Mouse (Mus musculus) embryonic facial prominence, embryonic 14.5 days (tissue): ENCODE data around the gene Arhgef18. TPM values are rescaled to one million over a fixed set of nuclear protein-coding genes. Genes with fewer than 3 reads are reported as not detected.

Source experiments
- ATAC-seq: fragments of 200-750 bp; cut with Nextera tagmentation; 2 replicates; pipeline ENCODE4 v1.8.0; 2017; ENCODE audit warnings: low read depth, moderate number of reproducible peaks, moderate TSS enrichment
- DNase-seq: peaks from one replicate; pipeline ENCODE4 v3.0.0-alpha.2; 2015; ENCODE audit warnings: low spot score
- H3K27ac ChIP-seq: fragments of 300-500 bp; sonication (generic); replicated peaks from 2 replicates; pipeline ENCODE4 v1.5.1; 2014; ENCODE audit warnings: low read depth, mild to moderate bottlenecking, low read length, moderate library complexity
- H3K27me3 ChIP-seq: fragments of 300-500 bp; sonication (generic); replicated peaks from 2 replicates; pipeline ENCODE4 v1.6.1; 2014; ENCODE audit warnings: low read length; ENCODE audit not compliant: control insufficient read depth, insufficient read depth
- H3K36me3 ChIP-seq: fragments of 300-500 bp; sonication (generic); 2 replicates; pipeline ENCODE4 v1.6.1; 2014; ENCODE audit warnings: low read length, mixed read lengths; ENCODE audit not compliant: control insufficient read depth, insufficient read depth
- H3K4me1 ChIP-seq: fragments of 300-500 bp; sonication (generic); 2 replicates; pipeline ENCODE4 v1.6.1; 2014; ENCODE audit warnings: antibody characterized with exemption, low read length; ENCODE audit not compliant: control insufficient read depth, insufficient read depth
- H3K4me2 ChIP-seq: fragments of 300-500 bp; sonication (generic); 2 replicates; pipeline ENCODE4 v1.6.1; 2014; ENCODE audit warnings: low read depth, mild to moderate bottlenecking, low read length, moderate library complexity, mixed read lengths
- H3K4me3 ChIP-seq: fragments of 300-500 bp; sonication (generic); 2 replicates; pipeline ENCODE4 v1.5.1; 2014; ENCODE audit warnings: low read depth, mild to moderate bottlenecking, low read length
- H3K9ac ChIP-seq: fragments of 300-500 bp; sonication (generic); 2 replicates; pipeline ENCODE4 v1.6.1; 2014; ENCODE audit warnings: low read depth, mild to moderate bottlenecking, low read length, moderate library complexity, mixed read lengths
- H3K9me3 ChIP-seq: fragments of 300-500 bp; sonication (generic); 2 replicates; pipeline ENCODE4 v1.6.1; 2016; ENCODE audit warnings: low read length; ENCODE audit not compliant: control insufficient read depth
- WGBS: fragments of 180-500 bp; shearing (Covaris S2); extraction: QIAGEN DNeasy Blood & Tissue Kit; methylation state at CpG from one replicate; pipeline ENCODE4 v1.1.7; 2014; 5-methylcytosine and 5-hydroxymethylcytosine counted together
- polyA plus RNA-seq: library from polyadenylated mRNA; unstranded; fragments of >200 nt; fragmentation: Nextera tagmentation; extraction: Ambion mirVana; gene quantifications from 2 replicates; pipeline ENCODE4 v1.2.1, GENCODE M21; 2014

Gene Arhgef18
- polyA plus RNA-seq, 1 experiment from 2014 or later: 8.7 TPM

DNA sequence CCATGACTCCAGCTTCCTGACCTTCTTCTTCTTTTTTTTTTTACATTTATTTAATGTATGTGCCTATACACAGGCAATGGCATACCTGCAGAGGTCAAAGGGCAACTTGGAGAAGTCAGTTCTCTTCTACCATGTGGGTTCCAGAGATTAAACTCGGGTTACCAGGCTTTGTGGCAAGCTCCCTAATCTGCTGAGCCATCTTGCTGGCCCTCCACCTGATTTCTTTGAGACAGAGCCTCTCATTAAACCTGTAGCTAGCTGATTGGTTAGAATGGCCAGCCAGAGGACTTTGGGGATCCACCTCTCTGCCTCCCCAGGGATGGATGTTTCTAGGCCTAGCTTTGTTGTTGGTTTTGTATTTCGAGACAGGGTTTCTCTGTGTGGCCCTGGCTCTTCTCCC, 18.3 kb downstream of the Arhgef18 start:
- H3K9ac ChIP-seq: no peak overlapping the region
- H3K4me2 ChIP-seq: no peak overlapping the region
- H3K36me3 ChIP-seq: no peaks in the 10 kb centered on the region
- no peak overlapping the region for H3K4me3 ChIP-seq
- 75% methylated on average over 2 of the region's 2 CpGs for WGBS
- H3K27me3 ChIP-seq: no peaks in the 10 kb centered on the region
- DNase-seq: no peak
- ATAC-seq: no peak
- H3K27ac ChIP-seq: no peak overlapping the region
- no peaks in the 10 kb centered on the region for H3K4me1 ChIP-seq
- H3K9me3 ChIP-seq: no peaks in the 10 kb centered on the region

DNA sequence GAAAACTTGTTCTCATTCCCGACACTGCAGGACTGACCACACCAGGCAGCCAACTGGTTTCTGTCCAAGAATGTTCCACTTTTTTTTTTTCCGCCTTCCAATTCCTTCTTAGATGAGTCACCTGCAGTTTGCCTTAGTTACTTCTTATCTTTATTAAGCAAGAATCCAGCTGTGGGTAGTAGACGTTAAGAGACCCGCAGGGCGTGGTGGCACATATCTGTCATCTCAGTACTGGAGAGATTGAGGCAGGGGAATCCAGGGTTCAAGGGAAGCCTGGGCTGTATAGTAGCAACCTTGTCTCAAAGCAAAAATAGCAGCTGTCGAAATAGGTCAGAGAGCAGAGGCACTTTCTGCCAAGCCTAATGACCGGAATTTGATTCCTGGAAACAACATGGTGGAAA, 19.1 kb downstream of the Arhgef18 start:
- no peak overlapping the region for H3K4me3 ChIP-seq
- no peak overlapping the region for H3K4me2 ChIP-seq
- no peak for DNase-seq
- no peaks in the 10 kb centered on the region for H3K9me3 ChIP-seq
- no peak overlapping the region for H3K27ac ChIP-seq
- H3K36me3 ChIP-seq: no peaks in the 10 kb centered on the region
- WGBS: 84% methylated on average over 7 of the region's 7 CpGs
- no peaks in the 10 kb centered on the region for H3K27me3 ChIP-seq
- H3K4me1 ChIP-seq: no peaks in the 10 kb centered on the region
- H3K9ac ChIP-seq: no peak overlapping the region
- no peak for ATAC-seq

DNA sequence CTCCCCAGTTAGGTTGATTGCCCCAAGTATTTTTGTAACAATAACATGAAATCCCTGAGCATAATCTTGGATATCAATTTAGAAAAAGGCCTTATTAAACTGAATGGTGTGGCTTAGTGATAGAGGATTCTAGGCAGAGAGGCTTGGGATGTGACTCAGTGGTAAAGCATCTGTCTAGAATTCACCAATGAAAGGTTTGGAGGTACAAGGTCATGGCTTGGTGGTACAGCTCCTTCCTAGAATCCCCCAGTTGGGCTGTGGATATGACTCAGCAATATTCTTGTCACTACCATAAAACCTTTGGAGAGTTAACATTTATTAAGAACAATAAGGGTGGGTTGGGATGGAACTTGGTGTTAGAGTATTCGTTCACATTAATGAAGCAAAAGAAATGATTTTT, 20.0 kb downstream of the Arhgef18 start:
- H3K9ac ChIP-seq: no peak overlapping the region
- H3K4me2 ChIP-seq: no peak overlapping the region
- no peak overlapping the region for H3K27ac ChIP-seq
- no peaks in the 10 kb centered on the region for H3K36me3 ChIP-seq
- no peaks in the 10 kb centered on the region for H3K9me3 ChIP-seq
- DNase-seq: no peak
- 100% methylated on average over 1 of the region's 1 CpGs for WGBS
- H3K27me3 ChIP-seq: no peaks in the 10 kb centered on the region
- ATAC-seq: no peak
- no peak overlapping the region for H3K4me3 ChIP-seq
- H3K4me1 ChIP-seq: peaks cover 4% of the 10 kb centered on the region

DNA sequence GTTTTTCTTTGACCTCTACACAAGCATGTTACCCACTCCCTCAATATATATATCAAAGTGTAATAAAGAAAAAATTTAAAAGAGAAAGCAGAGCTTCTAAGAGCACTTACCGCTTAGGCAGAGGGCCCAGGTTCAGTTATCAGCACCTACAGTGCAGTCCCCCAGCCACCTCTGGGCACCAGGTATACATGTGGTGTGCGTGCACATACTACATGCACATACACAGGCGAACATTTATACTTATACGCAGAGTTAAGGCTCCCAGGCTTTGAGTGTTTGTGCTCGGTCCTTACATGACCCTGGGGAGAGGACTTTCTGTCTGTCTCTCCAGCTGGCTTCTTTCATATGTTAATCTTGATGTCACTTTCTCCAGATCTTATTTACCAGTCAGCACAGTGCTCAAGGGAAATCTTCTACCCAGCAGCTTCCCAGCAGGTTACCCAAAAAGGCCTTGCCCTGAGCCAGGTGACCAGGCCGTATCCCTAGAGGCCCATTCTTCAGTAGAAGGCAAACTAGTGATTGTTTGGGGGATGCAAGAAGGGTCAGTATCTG, 21.9 kb downstream of the Arhgef18 start:
- DNase-seq (no peak), ATAC-seq (no peak)
- H3K27me3 ChIP-seq: no peaks in the 10 kb centered on the region
- H3K9me3 ChIP-seq: no peaks in the 10 kb centered on the region
- no peak overlapping the region for H3K4me3 ChIP-seq
- no peak overlapping the region for H3K9ac ChIP-seq
- no peak overlapping the region for H3K4me2 ChIP-seq
- H3K4me1 ChIP-seq: peaks cover 6% of the 10 kb centered on the region
- H3K36me3 ChIP-seq: no peaks in the 10 kb centered on the region
- 65% methylated on average over 6 of the region's 6 CpGs for WGBS
- H3K27ac ChIP-seq: no peak overlapping the region

DNA sequence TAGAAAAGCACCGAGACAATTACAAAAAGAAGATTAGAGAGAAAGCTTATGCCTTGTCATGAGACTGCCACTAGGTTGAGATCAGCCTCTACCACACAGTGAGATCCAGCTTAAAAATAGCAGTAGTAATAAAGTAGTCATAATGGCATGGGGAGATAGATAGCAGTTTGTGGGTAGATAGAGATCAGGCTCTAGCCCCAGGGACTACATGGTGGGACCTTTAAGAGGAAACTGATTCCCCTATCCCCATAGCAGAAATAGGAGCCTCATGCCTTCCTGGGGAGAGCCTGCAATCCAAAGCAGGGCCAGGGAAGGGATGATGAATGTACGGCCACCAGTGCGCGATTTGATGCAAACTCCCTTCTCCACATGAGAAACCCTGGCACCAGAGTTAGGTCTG, 22.5 kb downstream of the Arhgef18 start:
- H3K4me3 ChIP-seq: no peak overlapping the region
- 64% methylated on average over 4 of the region's 4 CpGs for WGBS
- ATAC-seq (no peak), DNase-seq (no peak)
- H3K4me2 ChIP-seq: no peak overlapping the region
- peaks cover 6% of the 10 kb centered on the region for H3K4me1 ChIP-seq
- no peaks in the 10 kb centered on the region for H3K27me3 ChIP-seq
- no peak overlapping the region for H3K9ac ChIP-seq
- no peaks in the 10 kb centered on the region for H3K9me3 ChIP-seq
- no peak overlapping the region for H3K27ac ChIP-seq
- no peaks in the 10 kb centered on the region for H3K36me3 ChIP-seq

DNA sequence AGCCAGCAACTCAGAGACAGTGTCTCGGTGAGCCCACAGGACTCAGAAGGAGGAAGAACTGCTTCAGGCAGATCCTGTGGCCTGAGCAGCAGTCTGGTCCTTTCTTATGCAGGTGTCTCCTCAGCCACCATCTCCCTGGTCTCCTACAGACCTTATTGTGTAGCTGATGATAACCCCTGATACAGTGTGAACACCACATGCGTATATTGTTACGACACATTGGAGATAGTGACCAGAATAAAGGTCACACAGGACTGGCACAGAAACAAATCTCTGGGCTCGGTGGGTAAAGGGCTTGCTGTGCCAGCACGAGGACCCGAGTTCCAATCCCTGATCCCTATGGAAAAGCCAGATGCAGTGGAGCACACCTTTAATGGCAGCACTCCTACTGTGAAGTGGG, 22.9 kb downstream of the Arhgef18 start:
- Histone ChIP-seq H3K9me3 (no peaks in the 10 kb centered on the region), H3K27me3 (no peaks in the 10 kb centered on the region), H3K27ac (no peak overlapping the region), H3K4me1 (peaks cover 6% of the 10 kb centered on the region), H3K4me3 (no peak overlapping the region), H3K9ac (no peak overlapping the region), H3K36me3 (no peaks in the 10 kb centered on the region), H3K4me2 (no peak overlapping the region)
- no peak for DNase-seq
- no peak for ATAC-seq
- 87% methylated on average over 6 of the region's 6 CpGs for WGBS

DNA sequence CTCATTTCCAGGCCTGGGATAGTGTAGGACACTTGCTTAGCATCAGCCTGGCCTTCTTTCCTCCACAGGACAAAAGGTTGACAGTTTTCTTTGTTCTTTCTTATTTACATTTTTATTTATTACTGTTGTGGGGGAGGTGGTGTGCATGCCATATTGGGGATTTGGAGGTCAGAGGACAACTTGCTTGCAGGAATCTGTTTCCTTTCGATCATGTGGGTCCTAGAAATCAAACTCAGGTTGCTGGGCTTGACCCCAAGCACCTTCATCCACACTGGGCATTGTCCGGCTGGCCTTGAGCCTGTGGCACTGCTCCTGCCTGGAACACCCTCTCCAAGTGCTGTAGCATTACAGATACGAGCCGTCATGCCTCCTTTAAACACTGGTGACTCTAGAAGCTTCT, 24.0 kb downstream of the Arhgef18 start:
- Histone ChIP-seq H3K9me3 (no peaks in the 10 kb centered on the region), H3K36me3 (no peaks in the 10 kb centered on the region), H3K4me2 (no peak overlapping the region), H3K27ac (no peak overlapping the region), H3K4me3 (no peak overlapping the region), H3K27me3 (no peaks in the 10 kb centered on the region), H3K4me1 (peaks cover 6% of the 10 kb centered on the region), H3K9ac (no peak overlapping the region)
- no peak for ATAC-seq
- WGBS: 41% methylated on average over 4 of the region's 4 CpGs
- no peak for DNase-seq

DNA sequence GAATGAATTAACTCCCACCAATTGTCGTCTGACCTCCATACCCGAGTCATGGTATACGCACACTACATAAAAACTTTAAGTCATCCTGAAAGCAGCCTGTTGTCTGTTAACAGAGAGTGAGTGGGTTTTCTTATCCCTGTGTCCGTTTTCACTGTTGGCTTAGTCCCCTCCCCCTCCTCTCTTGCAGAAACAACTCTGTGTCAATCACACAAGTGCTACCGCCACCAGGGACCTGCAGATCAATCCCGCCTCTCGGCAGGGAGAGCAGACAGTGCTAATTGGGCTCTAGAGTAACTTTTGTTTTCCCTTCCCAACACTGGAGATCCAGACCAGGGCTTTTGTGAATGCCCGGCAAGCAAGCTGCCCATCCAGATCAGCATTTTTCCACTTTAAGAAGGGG, 24.6 kb downstream of the Arhgef18 start:
- H3K27me3 ChIP-seq: no peaks in the 10 kb centered on the region
- DNase-seq (peak; percentile 62), ATAC-seq (peak; percentile 53; the same call in 1 of the 2 replicates)
- H3K27ac ChIP-seq: no peak overlapping the region
- H3K9ac ChIP-seq: no peak overlapping the region
- no peaks in the 10 kb centered on the region for H3K9me3 ChIP-seq
- WGBS: 13% methylated on average over 8 of the region's 8 CpGs
- H3K4me3 ChIP-seq: no peak overlapping the region
- H3K4me2 ChIP-seq: no peak overlapping the region
- no peaks in the 10 kb centered on the region for H3K36me3 ChIP-seq
- peaks cover 6% of the 10 kb centered on the region for H3K4me1 ChIP-seq

DNA sequence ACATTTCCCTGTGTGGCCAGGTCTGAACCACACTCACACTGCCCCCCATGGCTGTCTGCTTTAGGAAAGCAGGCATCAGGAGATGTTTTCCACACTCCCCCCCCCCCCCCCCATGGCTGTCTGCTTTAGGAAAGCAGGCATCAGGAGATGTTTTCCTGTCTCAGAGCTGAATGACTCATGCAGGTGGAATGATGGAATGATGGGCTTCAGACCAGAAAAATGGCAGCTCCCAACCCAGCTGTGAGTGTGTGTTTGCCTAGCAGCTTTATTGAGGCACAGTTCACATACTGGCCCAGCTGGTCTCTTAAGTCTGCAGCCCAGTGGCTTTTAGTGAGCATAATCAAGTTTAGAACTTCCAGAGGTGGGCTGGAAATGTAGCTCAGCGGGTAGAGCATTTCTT, 25.3 kb downstream of the Arhgef18 start:
- 71% methylated on average over 1 of the region's 1 CpGs for WGBS

More for the DNA sequence above, 25.3 kb downstream of the Arhgef18 start:
- no peaks in the 10 kb centered on the region for H3K27me3 ChIP-seq
- no peak overlapping the region for H3K4me2 ChIP-seq
- H3K4me1 ChIP-seq: peaks cover 6% of the 10 kb centered on the region
- no peak overlapping the region for H3K4me3 ChIP-seq
- H3K27ac ChIP-seq: no peak overlapping the region
- H3K9ac ChIP-seq: no peak overlapping the region
- DNase-seq (peak; percentile 75), ATAC-seq (peak; percentile 51; the same call in 1 of the 2 replicates)
- H3K9me3 ChIP-seq: no peaks in the 10 kb centered on the region
- H3K36me3 ChIP-seq: no peaks in the 10 kb centered on the region
